Mouse (Mus musculus): ENCODE measurements around the gene Asz1.

- TF ChIP-seq POLR2AphosphoS5 (IDR thresholded peaks at IDR 0.05; ENCODE audit: insufficient replicate concordance, low read depth, low read length) (no peak), CTCF (IDR thresholded peaks at IDR 0.05; ENCODE audit: low read depth, low read length) (no peak), TAL1 (conservative IDR thresholded peaks at IDR 0.05; ENCODE audit: low read depth, low read length) (no peak), GATA1 (IDR thresholded peaks at IDR 0.05; ENCODE audit: borderline replicate concordance, low read length) (no peak), GATA2 (IDR thresholded peaks at IDR 0.05; ENCODE audit: borderline replicate concordance, low read depth, low read length) (no peak)
Measured at GRCm38 (mm10) chr6:18153031-18153430, 44.2 kb upstream of the Asz1 start.
